Mouse (Mus musculus): Measurements from ENCODE around the gene Taar3.

The Taar3 gene

GRCm38 (mm10) chr10:23949508-23950005 is at the start of gene Taar3:
Gene Taar3, plus strand, starts transcription at chr10:23949558.
- no peak for DNase-seq (ENCODE audit: low spot score)

- DNase-seq (ENCODE audit: low spot score) = no peak
Observed at GRCm38 (mm10) chr10:23901119-23901518, 48.2 kb upstream of the Taar3 start.

GRCm38 (mm10) chr10:23905661-23906060 is 43.7 kb upstream of the Taar3 start:
- DNase-seq (ENCODE audit: low spot score) = no peak

GRCm38 (mm10) chr10:23920056-23920455 is 29.3 kb upstream of the Taar3 start, which contains the start of gene Taar1:
Gene Taar1, plus strand, starts transcription at chr10:23920356.
- no peak for DNase-seq (ENCODE audit: low spot score)

GRCm38 (mm10) chr10:23922468-23922867 is 26.9 kb upstream of the Taar3 start:
- no peak for DNase-seq (ENCODE audit: low spot score)

GRCm38 (mm10) chr10:23923941-23924340 is 25.4 kb upstream of the Taar3 start:
- no peak for DNase-seq (ENCODE audit: low spot score)

- DNase-seq (ENCODE audit: low spot score) = no peak
Observed at GRCm38 (mm10) chr10:23937613-23938012, 11.7 kb upstream of the Taar3 start.

GRCm38 (mm10) chr10:23938312-23938711 is 11.0 kb upstream of the Taar3 start, which contains the start of gene Taar2:
Gene Taar2, plus strand, starts transcription at chr10:23938572.
- DNase-seq (ENCODE audit: low spot score) = no peak

- DNase-seq (ENCODE audit: low spot score) = peak; percentile 53
Observed at GRCm38 (mm10) chr10:23942465-23942864, 6.9 kb upstream of the Taar3 start.

- DNase-seq (ENCODE audit: low spot score) = no peak
Observed at GRCm38 (mm10) chr10:23948026-23948425, 1.3 kb upstream of the Taar3 start.

GRCm38 (mm10) chr10:23951714-23952113 is 2.4 kb downstream of the Taar3 start:
- DNase-seq (ENCODE audit: low spot score) = no peak

GRCm38 (mm10) chr10:23959071-23959470 is 9.7 kb downstream of the Taar3 start:
- DNase-seq (ENCODE audit: low spot score) = no peak

GRCm38 (mm10) chr10:23960444-23960915 is 11.1 kb downstream of the Taar3 start, which contains the start of gene Taar4:
Gene Taar4, plus strand, starts transcription at chr10:23960494.
- DNase-seq (ENCODE audit: low spot score) = no peak

- DNase-seq (ENCODE audit: low spot score) = no peak
Observed at GRCm38 (mm10) chr10:23963444-23963843, 14.1 kb downstream of the Taar3 start.

GRCm38 (mm10) chr10:23964921-23965610 is 15.7 kb downstream of the Taar3 start:
- DNase-seq (ENCODE audit: low spot score) = no peak

GRCm38 (mm10) chr10:23970656-23971165 is 21.4 kb downstream of the Taar3 start, which contains the start of gene Taar5:
Gene Taar5, plus strand, starts transcription at chr10:23970706.
- no peak for DNase-seq (ENCODE audit: low spot score)

GRCm38 (mm10) chr10:23971256-23971655 is 21.9 kb downstream of the Taar3 start:
- DNase-seq (ENCODE audit: low spot score) = no peak

GRCm38 (mm10) chr10:23977958-23978357 is 28.6 kb downstream of the Taar3 start:
- no peak for DNase-seq (ENCODE audit: low spot score)

GRCm38 (mm10) chr10:23978901-23979705 is 29.7 kb downstream of the Taar3 start:
- DNase-seq (ENCODE audit: low spot score) = peak; percentile 83

GRCm38 (mm10) chr10:23985546-23985945 is 36.2 kb downstream of the Taar3 start, which contains the start of gene Taar6:
Gene Taar6, minus strand, starts transcription at chr10:23985646.
- DNase-seq (ENCODE audit: low spot score) = no peak

- DNase-seq (ENCODE audit: low spot score) = no peak
Observed at GRCm38 (mm10) chr10:23986419-23986818, 37.1 kb downstream of the Taar3 start.

GRCm38 (mm10) chr10:23993381-23993780 is 44.0 kb downstream of the Taar3 start, which contains the start of gene Taar7a:
Gene Taar7a, minus strand, starts transcription at chr10:23993481.
- DNase-seq (ENCODE audit: low spot score) = no peak
